Mouse (Mus musculus): ENCODE measurements at regions not wholly inside any gene's neighbourhood (a gene's known extent, or its start where the extent isn't known, plus 50 kb on each side); places are given as distances from the start of the nearest gene placed in this dataset.

DNA sequence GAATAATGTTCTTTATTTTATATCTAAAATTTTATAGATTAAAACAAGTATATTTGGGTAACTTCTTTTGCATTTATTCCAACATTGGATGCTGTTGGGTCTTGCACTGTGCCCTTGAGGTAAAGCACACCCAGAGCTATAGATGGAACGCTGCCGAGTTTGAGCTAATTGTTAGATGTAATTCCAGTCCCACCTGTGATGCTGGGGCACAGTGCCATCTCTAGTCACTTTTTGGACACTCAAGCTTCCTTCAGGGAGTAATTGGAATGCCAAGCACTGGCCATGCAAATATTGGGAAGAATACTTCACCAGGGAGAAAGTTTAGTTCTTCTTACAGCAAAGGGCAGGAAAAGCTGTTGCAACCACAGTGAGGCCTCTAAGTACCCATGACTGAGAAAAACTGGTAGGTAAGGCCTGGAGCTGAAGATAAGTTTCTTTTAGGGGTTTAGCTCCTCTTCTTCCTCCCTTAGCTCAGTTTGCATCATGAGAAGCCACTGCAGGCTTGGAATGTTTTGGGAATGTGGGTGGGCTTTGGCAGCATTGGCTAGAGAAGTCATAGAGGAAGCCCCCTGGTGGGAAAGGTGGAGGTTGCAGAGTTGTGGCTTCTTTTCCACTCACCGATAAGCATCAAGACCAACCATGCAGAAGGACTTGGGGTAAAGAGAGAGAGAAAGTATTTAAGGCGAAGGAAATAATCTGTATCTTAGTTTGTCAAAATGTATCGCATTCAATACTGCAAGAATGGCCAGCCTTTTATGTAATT is 189.1 kb downstream of the Rsl24d1 start:
- 87% methylated on average over 5 of the region's 5 CpGs for WGBS
- TF ChIP-seq CTCF (IDR thresholded peaks at IDR 0.05; ENCODE audit: low read depth): peak; percentile 48
- Histone ChIP-seq H3K27ac (ENCODE audit: low read depth, low read length) (no peak overlapping the region), H3K4me1 (replicated peaks; ENCODE audit: control insufficient read depth, insufficient read depth, low read length) (no peaks in the 10 kb centered on the region), H3K9me3 (ENCODE audit: control insufficient read depth) (no peaks in the 10 kb centered on the region), H3K36me3 (ENCODE audit: control insufficient read depth, insufficient read depth) (no peaks in the 10 kb centered on the region), H3K9ac (ENCODE audit: low read depth, low read length) (no peak overlapping the region), H3K4me2 (replicated peaks; ENCODE audit: low read depth) (no peak overlapping the region), H3K4me3 (ENCODE audit: low read depth, low read length) (no peak overlapping the region), H3K27me3 (replicated peaks; ENCODE audit: control insufficient read depth, insufficient read depth, low read length) (no peaks in the 10 kb centered on the region)
- ATAC-seq: no peak

DNA sequence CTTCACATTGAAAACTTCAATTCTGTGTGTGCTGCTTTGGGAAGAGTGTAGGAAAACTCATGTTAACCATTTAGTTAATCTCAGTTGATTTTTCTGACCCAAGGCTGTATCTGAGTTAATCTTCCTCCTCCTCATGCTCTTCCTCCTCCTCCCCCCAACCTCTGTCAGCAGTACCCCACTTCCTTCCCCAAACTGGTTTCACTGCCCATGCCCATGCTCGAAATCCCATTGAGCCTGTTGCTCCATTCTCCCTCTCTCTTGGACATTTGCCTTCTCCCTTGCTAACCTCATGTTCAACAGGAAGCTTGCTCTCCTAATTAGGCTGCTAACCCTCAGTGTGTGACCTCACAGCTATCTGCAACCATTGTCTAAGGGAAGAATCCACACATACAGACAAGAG is 203.8 kb downstream of the Rsl24d1 start:
- 71% methylated on average over 1 of the region's 1 CpGs for WGBS
- Histone ChIP-seq H3K4me3 (ENCODE audit: low read depth, low read length) (no peak overlapping the region), H3K4me2 (replicated peaks; ENCODE audit: low read depth) (no peak overlapping the region), H3K36me3 (ENCODE audit: control insufficient read depth, insufficient read depth) (no peaks in the 10 kb centered on the region), H3K9me3 (ENCODE audit: control insufficient read depth) (no peaks in the 10 kb centered on the region), H3K27me3 (replicated peaks; ENCODE audit: control insufficient read depth, insufficient read depth, low read length) (no peaks in the 10 kb centered on the region), H3K27ac (ENCODE audit: low read depth, low read length) (no peak overlapping the region), H3K9ac (ENCODE audit: low read depth, low read length) (no peak overlapping the region), H3K4me1 (replicated peaks; ENCODE audit: control insufficient read depth, insufficient read depth, low read length) (no peaks in the 10 kb centered on the region)
- ATAC-seq: no peak
- no peak for TF ChIP-seq CTCF (IDR thresholded peaks at IDR 0.05; ENCODE audit: low read depth)

DNA sequence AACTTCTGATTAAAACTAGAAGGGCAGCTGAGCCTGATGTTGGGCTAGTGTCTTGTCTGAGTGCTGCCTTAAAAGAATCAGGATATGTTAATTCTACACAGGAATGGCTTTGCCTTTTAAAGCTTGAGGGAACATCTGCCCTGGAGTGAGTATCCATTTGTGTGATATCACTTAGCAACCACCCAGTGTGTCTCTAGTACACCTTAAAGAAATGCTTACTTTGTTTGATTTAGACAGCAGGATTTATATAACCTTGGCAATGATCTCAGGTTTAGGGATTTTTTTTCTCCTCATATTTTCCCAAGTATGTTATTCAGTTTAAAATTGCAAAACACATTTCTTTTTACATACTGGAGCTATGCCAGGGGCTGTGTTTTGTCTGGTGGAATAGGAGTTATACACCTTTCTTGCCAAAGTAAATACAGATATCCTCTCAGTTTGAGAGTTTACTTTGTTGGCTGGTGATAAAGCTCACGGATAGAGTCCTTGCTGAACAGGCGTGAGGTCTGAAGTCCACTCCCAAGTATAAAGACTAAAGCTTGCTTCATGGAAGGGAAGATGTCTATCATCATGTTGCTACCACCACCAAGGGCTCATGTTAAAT is 206.6 kb downstream of the Rsl24d1 start:
- TF ChIP-seq CTCF (IDR thresholded peaks at IDR 0.05; ENCODE audit: low read depth): no peak
- Histone ChIP-seq H3K27ac (ENCODE audit: low read depth, low read length) (no peak overlapping the region), H3K36me3 (ENCODE audit: control insufficient read depth, insufficient read depth) (no peaks in the 10 kb centered on the region), H3K9me3 (ENCODE audit: control insufficient read depth) (no peaks in the 10 kb centered on the region), H3K9ac (ENCODE audit: low read depth, low read length) (no peak overlapping the region), H3K27me3 (replicated peaks; ENCODE audit: control insufficient read depth, insufficient read depth, low read length) (no peaks in the 10 kb centered on the region), H3K4me3 (ENCODE audit: low read depth, low read length) (no peak overlapping the region), H3K4me1 (replicated peaks; ENCODE audit: control insufficient read depth, insufficient read depth, low read length) (no peaks in the 10 kb centered on the region), H3K4me2 (replicated peaks; ENCODE audit: low read depth) (no peak overlapping the region)
- no peak for ATAC-seq
- 19% methylated on average over 2 of the region's 2 CpGs for WGBS

DNA sequence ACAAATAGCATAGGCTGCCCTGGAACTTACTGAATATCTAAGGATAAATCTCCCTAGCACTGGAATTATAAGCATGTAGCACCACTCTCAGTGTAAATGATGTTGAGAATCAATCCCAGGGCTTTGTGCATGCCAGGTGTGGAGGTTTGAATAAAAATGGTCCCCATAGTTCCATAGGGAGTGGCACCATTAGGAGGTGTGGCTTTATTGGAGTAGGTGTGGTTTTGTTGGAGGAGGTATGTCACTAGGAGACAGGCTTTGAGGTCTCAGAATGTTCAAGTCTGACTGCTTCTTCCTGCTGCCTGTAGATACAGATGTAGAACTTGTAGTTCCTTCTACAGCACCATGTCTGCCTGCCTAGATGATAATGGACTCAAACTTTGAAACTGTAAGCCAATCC is 217.8 kb downstream of the Rsl24d1 start:
- H3K4me2 ChIP-seq (replicated peaks; ENCODE audit: low read depth): no peak overlapping the region
- TF ChIP-seq CTCF (IDR thresholded peaks at IDR 0.05; ENCODE audit: low read depth): no peak
- H3K9me3 ChIP-seq (ENCODE audit: control insufficient read depth): no peaks in the 10 kb centered on the region
- no peaks in the 10 kb centered on the region for H3K27me3 ChIP-seq (replicated peaks; ENCODE audit: control insufficient read depth, insufficient read depth, low read length)
- H3K4me1 ChIP-seq (replicated peaks; ENCODE audit: control insufficient read depth, insufficient read depth, low read length): no peaks in the 10 kb centered on the region
- no peak overlapping the region for H3K4me3 ChIP-seq (ENCODE audit: low read depth, low read length)
- no peaks in the 10 kb centered on the region for H3K36me3 ChIP-seq (ENCODE audit: control insufficient read depth, insufficient read depth)
- no peak overlapping the region for H3K27ac ChIP-seq (ENCODE audit: low read depth, low read length)
- no peak overlapping the region for H3K9ac ChIP-seq (ENCODE audit: low read depth, low read length)
- ATAC-seq: no peak

DNA sequence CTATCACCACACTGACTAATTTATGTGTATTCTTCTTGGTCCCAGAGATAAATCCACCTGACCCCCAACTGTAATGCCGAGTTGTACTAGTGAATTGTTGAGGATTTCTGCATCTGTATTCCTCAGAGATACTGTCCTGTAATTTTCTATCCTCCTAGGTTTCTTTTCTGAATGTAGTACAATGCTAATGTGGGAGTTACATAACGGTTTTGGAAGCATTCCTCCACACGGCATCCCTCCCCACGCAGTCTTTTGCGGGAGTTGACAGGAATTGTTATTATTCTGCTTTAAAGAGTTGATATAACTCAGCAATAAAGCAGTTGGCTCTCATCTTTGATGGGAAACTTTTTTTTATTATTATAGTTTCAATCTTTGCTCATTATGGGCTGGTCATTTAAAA is 222.8 kb downstream of the Rsl24d1 start:
- 76% methylated on average over 5 of the region's 5 CpGs for WGBS
- Histone ChIP-seq H3K27me3 (replicated peaks; ENCODE audit: control insufficient read depth, insufficient read depth, low read length) (no peaks in the 10 kb centered on the region), H3K27ac (ENCODE audit: low read depth, low read length) (no peak overlapping the region), H3K9ac (ENCODE audit: low read depth, low read length) (no peak overlapping the region), H3K36me3 (ENCODE audit: control insufficient read depth, insufficient read depth) (no peaks in the 10 kb centered on the region), H3K9me3 (ENCODE audit: control insufficient read depth) (no peaks in the 10 kb centered on the region), H3K4me3 (ENCODE audit: low read depth, low read length) (no peak overlapping the region), H3K4me1 (replicated peaks; ENCODE audit: control insufficient read depth, insufficient read depth, low read length) (no peaks in the 10 kb centered on the region), H3K4me2 (replicated peaks; ENCODE audit: low read depth) (no peak overlapping the region)
- TF ChIP-seq CTCF (IDR thresholded peaks at IDR 0.05; ENCODE audit: low read depth): no peak
- no peak for ATAC-seq

GRCm38 (mm10) chr9:73337045-73337740 is 224.0 kb downstream of the Rsl24d1 start:
- ATAC-seq: no peak

More at GRCm38 (mm10) chr9:73337045-73337740, 224.0 kb downstream of the Rsl24d1 start:
- H3K9me3 ChIP-seq (ENCODE audit: control insufficient read depth): no peaks in the 10 kb centered on the region
- no peak overlapping the region for H3K27ac ChIP-seq (ENCODE audit: low read depth, low read length)
- no peaks in the 10 kb centered on the region for H3K36me3 ChIP-seq (ENCODE audit: control insufficient read depth, insufficient read depth)
- H3K9ac ChIP-seq (ENCODE audit: low read depth, low read length): no peak overlapping the region
- no peak overlapping the region for H3K4me3 ChIP-seq (ENCODE audit: low read depth, low read length)
- no peak for TF ChIP-seq CTCF (IDR thresholded peaks at IDR 0.05; ENCODE audit: low read depth)
- H3K27me3 ChIP-seq (replicated peaks; ENCODE audit: control insufficient read depth, insufficient read depth, low read length): no peaks in the 10 kb centered on the region
- H3K4me1 ChIP-seq (replicated peaks; ENCODE audit: control insufficient read depth, insufficient read depth, low read length): no peaks in the 10 kb centered on the region
- WGBS: 65% methylated on average over 2 of the region's 2 CpGs
- no peak overlapping the region for H3K4me2 ChIP-seq (replicated peaks; ENCODE audit: low read depth)

Data from intestine, postnatal 0 days (tissue).